Comparison of ENCODE assay signal across 26 mouse cellular contexts in genomic region chr9:21652263-21652662, GRCm38 (mm10). TPM values are rescaled to one million over a fixed set of nuclear protein-coding genes. Genes with fewer than 3 reads are reported as not detected.
DNase-seq lines count a peak whose midpoint lies in the region; ATAC-seq and TF ChIP-seq lines count a peak whose summit lies in the region.
"Had no signal": no experiment of that assay in that cellular context is flagged by ENCODE, and none has a peak within 500 bp of the region (broad histone marks: within the 10 kb centered on the region; RNA-seq: fewer than 3 reads in every experiment).

No protein-coding gene starts in this region.

- dilution Hi-C loops in CH12.LX (cut with MboI; ENCODE audit: extremely low pct_ligation_motif_present, extremely low pct_unique_long_range_greater_than_20kb, low sequenced_read_pairs): no loop called here

- no peak overlapping the region for H3K4me2 ChIP-seq in CH12.LX (ENCODE audit: insufficient read depth, low read depth, poor library complexity, severe bottlenecking)
- H3K4me2 ChIP-seq: heart, embryonic 13.5 days; hindbrain, embryonic 13.5 days; intestine, embryonic 15.5 days; liver, embryonic 15.5 days; lung, embryonic 15.5 days; neural tube, embryonic 15.5 days; stomach, embryonic 15.5 days had no signal

- peaks cover 0 to 28% of the 10 kb centered on the region in 2 experiments; a peak in 2 of 4 replicates for H3K4me1 ChIP-seq in CH12.LX (ENCODE audit: control insufficient read depth in 1 of 2, insufficient read depth in 2 of 2)
- H3K4me1 ChIP-seq: forebrain, embryonic 10.5 days; hindbrain, embryonic 13.5 days; intestine, embryonic 15.5 days; limb, embryonic 10.5 days; liver, embryonic 15.5 days; lung, embryonic 15.5 days; neural tube, embryonic 15.5 days; stomach, embryonic 15.5 days had no signal

- H3K9ac ChIP-seq in CH12.LX (ENCODE audit: insufficient read depth, low read depth): no peak overlapping the region
- H3K9ac ChIP-seq: forebrain, postnatal 0 days; heart, embryonic 13.5 days; hindbrain, embryonic 13.5 days; intestine, embryonic 15.5 days; liver, embryonic 15.5 days; lung, embryonic 15.5 days; neural tube, embryonic 15.5 days; stomach, embryonic 15.5 days had no signal

- no peak for TF ChIP-seq POLR2A in CH12.LX (IDR thresholded peaks at IDR 0.05; ENCODE audit: low read depth, low read length)

- no peak overlapping the region for H3K4me3 ChIP-seq in CH12.LX (replicated peaks in 1 of 3; ENCODE audit: low read depth in 2 of 3, low read length in 2 of 3, poor library complexity in 1 of 3)
- H3K4me3 ChIP-seq: forebrain, embryonic 10.5 days; heart, adult 2 months; heart, embryonic 13.5 days; hindbrain, embryonic 13.5 days; intestine, embryonic 15.5 days; limb, embryonic 10.5 days; liver, embryonic 15.5 days; lung, embryonic 15.5 days; neural tube, embryonic 15.5 days; stomach, embryonic 15.5 days had no signal

- H3K79me2 ChIP-seq in CH12.LX (replicated peaks; ENCODE audit: control insufficient read depth, extremely low read depth, insufficient read depth, poor library complexity, severe bottlenecking): peaks cover 5% of the 10 kb centered on the region; the same call in 1 of the 2 replicates

- no peak for ATAC-seq in inflammation-experienced regulatory T-cells, adult 6 months
- ATAC-seq: forebrain, postnatal 0 days; intestine, embryonic 15.5 days had no signal

- no peak for TF ChIP-seq CTCF in CH12.LX (conservative IDR thresholded peaks at IDR 0.05 in 1 of 2, IDR thresholded peaks at IDR 0.05 in 1 of 2; ENCODE audit: low read depth in 2 of 2, low read length in 2 of 2)

- peak; percentile 48 for DNase-seq in CD4-positive helper T cell, adult 2 months (ENCODE audit: low read depth, low spot score)
- DNase-seq in CH12.LX (ENCODE audit: extremely low read depth): peak; percentile 49
- DNase-seq in splenic B cell, adult 2 months (ENCODE audit: low read depth, low spot score): peak; percentile 6
- DNase-seq in thymus, postnatal 25 days: peak; percentile 60
- DNase-seq in retina, embryonic 14.5 days (ENCODE audit: low spot score): no peak
- no peak for DNase-seq in gastrocnemius, postnatal 4 days (ENCODE audit: low spot score in 2 of 2)
- DNase-seq: adrenal gland, postnatal 25 days; cerebellum, adult 9-10 months; forebrain, postnatal 0 days; gastrocnemius, postnatal 14 days; heart, adult 2 months; kidney, adult 8-10 months; kidney, postnatal 10 days; liver; right cerebral cortex, postnatal 14 days had no signal

- H3K9me3 ChIP-seq in CH12.LX (replicated peaks; ENCODE audit: low read length): no peaks in the 10 kb centered on the region
- H3K9me3 ChIP-seq: forebrain, embryonic 10.5 days; heart, embryonic 13.5 days; hindbrain, embryonic 13.5 days; intestine, embryonic 15.5 days; limb, embryonic 10.5 days; liver, embryonic 15.5 days; lung, embryonic 15.5 days; neural tube, embryonic 15.5 days; stomach, embryonic 15.5 days had no signal

- TF ChIP-seq RAD21 in CH12.LX (IDR thresholded peaks at IDR 0.05; ENCODE audit: low read depth, low read length): no peak

- in situ Hi-C loops in CH12.LX (cut with MboI; ENCODE audit: low pct_ligation_motif_present, low pct_unique_long_range_greater_than_20kb, low sequenced_read_pairs): no loop called here

- H3K27me3 ChIP-seq in CH12.LX (replicated peaks): no peaks in the 10 kb centered on the region
- H3K27me3 ChIP-seq in splenic B cell, adult 2 months (ENCODE audit: control insufficient read depth, insufficient read depth, low read length, poor library complexity, severe bottlenecking): no peaks in the 10 kb centered on the region
- H3K27me3 ChIP-seq: heart, embryonic 13.5 days; hindbrain, embryonic 13.5 days; intestine, embryonic 15.5 days; liver, embryonic 15.5 days; lung, embryonic 15.5 days; neural tube, embryonic 15.5 days; stomach, embryonic 15.5 days had no signal

- peaks cover 51 to 85% of the 10 kb centered on the region in 2 experiments for H3K36me3 ChIP-seq in CH12.LX (replicated peaks in 1 of 2; ENCODE audit: control insufficient read depth in 1 of 2, insufficient read depth in 1 of 2, low read length in 1 of 2)
- peaks cover 10% of the 10 kb centered on the region for H3K36me3 ChIP-seq in splenic B cell, adult 2 months (ENCODE audit: control insufficient read depth, insufficient read depth, low read length, poor library complexity, severe bottlenecking)

- H3K27ac ChIP-seq in CH12.LX (ENCODE audit: insufficient read depth, low read depth): no peak overlapping the region
- H3K27ac ChIP-seq: forebrain, embryonic 10.5 days; heart, adult 2 months; heart, embryonic 13.5 days; hindbrain, embryonic 13.5 days; intestine, embryonic 15.5 days; limb, embryonic 10.5 days; liver, embryonic 15.5 days; lung, embryonic 15.5 days; macrophage; neural tube, embryonic 15.5 days; stomach, embryonic 15.5 days had no signal

- no peak for TF ChIP-seq EP300 in CH12.LX (IDR thresholded peaks at IDR 0.05; ENCODE audit: low read length)

TF ChIP-seq in CH12.LX, 34 proteins besides CTCF, POLR2A, EP300 and RAD21:
- TF ChIP-seq ETS1 (conservative IDR thresholded peaks at IDR 0.05; ENCODE audit: low read depth, low read length): peak; percentile 40; the same call in 1 of the 2 replicates
- TF ChIP-seq MYC (IDR thresholded peaks at IDR 0.05; ENCODE audit: low read depth, low read length): no peak
- no peak for TF ChIP-seq MAZ (IDR thresholded peaks at IDR 0.05; ENCODE audit: low read depth, low read length)
- peak; percentile 22; the same call in 1 of the 2 replicates for TF ChIP-seq BHLHE40 (IDR thresholded peaks at IDR 0.05; ENCODE audit: low read depth, low read length)

RNA-seq across cellular contexts. Expression of gene Smarca4, which starts 36.3 kb away (rescaled TPM):
- total RNA-seq in CH12.LX (2012; rRNA removed) (74.3 and 78.9 TPM in 2 replicates), CH12.LX (2014; rRNA removed) (30.7 and 33.8 TPM in 2 replicates)
- 76.1 and 86.2 TPM in 2 replicates for polyA plus RNA-seq in CH12.LX (2012; ENCODE audit: insufficient read length, low read depth)
- total RNA-seq in gastrocnemius, postnatal 4 days (2021): 10 to 100 TPM; 65.7 to 66.7 TPM
- polyA plus RNA-seq in inflammation-experienced regulatory T-cells, adult 6 months (2017; shearing (Covaris generic)): 10 to 100 TPM; 24.2 to 32.7 (median 26.9) TPM

RNA-seq across cellular contexts. Expression of gene Yipf2, which starts 59.6 kb away (rescaled TPM):
- total RNA-seq in CH12.LX (2012; rRNA removed) (13.6 and 17.5 TPM in 2 replicates), CH12.LX (2014; rRNA removed) (13.1 and 16.6 TPM in 2 replicates)
- polyA plus RNA-seq in CH12.LX (2012; ENCODE audit: insufficient read length, low read depth): 17.0 and 21.2 TPM in 2 replicates
- 1 to 10 TPM; 5.3 to 6.1 TPM for total RNA-seq in gastrocnemius, postnatal 4 days (2021)
- polyA plus RNA-seq in inflammation-experienced regulatory T-cells, adult 6 months (2017; shearing (Covaris generic)): 10 to 100 TPM; 12.4 to 26.5 (median 18.1) TPM

RNA-seq across cellular contexts. Expression of gene Timm29, which starts 59.7 kb away (rescaled TPM):
- total RNA-seq in CH12.LX (2012; rRNA removed) (12.0 and 16.0 TPM in 2 replicates), CH12.LX (2014; rRNA removed) (19.1 and 19.5 TPM in 2 replicates)
- polyA plus RNA-seq in CH12.LX (2012; ENCODE audit: insufficient read length, low read depth): 29.6 and 34.6 TPM in 2 replicates
- total RNA-seq in gastrocnemius, postnatal 4 days (2021): 10 to 100 TPM; 46.6 to 51.3 TPM
- polyA plus RNA-seq in inflammation-experienced regulatory T-cells, adult 6 months (2017; shearing (Covaris generic)): 1 to 10 TPM; 3.0 to 5.6 (median 3.4) TPM

Comparison
In these comparisons a context has a peak if more than half of its experiments do, and no peak if none do; other contexts are left out.
1. DNase-seq: peak in CD4-positive helper T cell, adult 2 months (single experiment), CH12.LX (single experiment), splenic B cell, adult 2 months (single experiment) and thymus, postnatal 25 days (single experiment); none in retina, embryonic 14.5 days (single experiment) and gastrocnemius, postnatal 4 days (0 of 2).